Mouse (Mus musculus): ENCODE data around the gene Lingo4. TPM values are rescaled to one million over a fixed set of nuclear protein-coding genes. Genes with fewer than 3 reads are reported as not detected.

The Lingo4 gene
- polyA plus RNA-seq, 1 experiment from 2014 or later, result 0.32 TPM

DNA sequence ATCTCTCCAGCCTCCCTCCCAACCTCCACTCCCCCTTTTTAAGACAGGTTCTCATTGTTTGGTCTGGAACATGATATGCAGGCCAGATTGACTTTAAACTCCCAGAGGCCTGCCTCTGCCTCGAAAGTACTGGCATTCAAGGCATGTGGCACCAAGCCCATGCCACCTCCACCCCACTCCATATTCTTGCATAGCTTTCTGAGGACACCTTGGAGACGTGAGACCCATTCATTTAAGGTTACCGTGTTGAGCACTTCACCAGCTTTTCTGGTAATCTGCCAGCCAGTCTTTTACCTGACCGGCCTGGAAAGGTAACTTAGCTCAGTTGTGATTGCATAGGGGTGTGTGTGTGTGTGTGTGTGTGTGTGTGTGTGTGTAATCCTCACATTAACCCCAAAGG is 7.2 kb downstream of the Lingo4 start:
- peaks cover 2% of the 10 kb centered on the region; the same call in 1 of the 2 replicates for H3K4me1 ChIP-seq (replicated peaks; ENCODE audit: control insufficient read depth, insufficient read depth, low read length)
- no peaks in the 10 kb centered on the region; the same call in 1 of the 2 replicates for H3K27me3 ChIP-seq (ENCODE audit: control insufficient read depth, insufficient read depth, low read length)
- ATAC-seq (ENCODE audit: low FRiP score), result no peak
- H3K9me3 ChIP-seq (ENCODE audit: control insufficient read depth, low read length), result no peaks in the 10 kb centered on the region
- H3K9ac ChIP-seq (ENCODE audit: low read depth, low read length), result no peak overlapping the region
- no peaks in the 10 kb centered on the region for H3K36me3 ChIP-seq (ENCODE audit: control insufficient read depth, insufficient read depth, low read length)
- DNase-seq (ENCODE audit: low spot score), result no peak
- H3K4me2 ChIP-seq (replicated peaks; ENCODE audit: low read depth, low read length), result no peak overlapping the region
- no peak overlapping the region for H3K27ac ChIP-seq (ENCODE audit: low read depth, low read length)
- H3K4me3 ChIP-seq (ENCODE audit: low read depth, low read length), result no peak overlapping the region
- 76% methylated on average over 4 of the region's 4 CpGs for WGBS

DNA sequence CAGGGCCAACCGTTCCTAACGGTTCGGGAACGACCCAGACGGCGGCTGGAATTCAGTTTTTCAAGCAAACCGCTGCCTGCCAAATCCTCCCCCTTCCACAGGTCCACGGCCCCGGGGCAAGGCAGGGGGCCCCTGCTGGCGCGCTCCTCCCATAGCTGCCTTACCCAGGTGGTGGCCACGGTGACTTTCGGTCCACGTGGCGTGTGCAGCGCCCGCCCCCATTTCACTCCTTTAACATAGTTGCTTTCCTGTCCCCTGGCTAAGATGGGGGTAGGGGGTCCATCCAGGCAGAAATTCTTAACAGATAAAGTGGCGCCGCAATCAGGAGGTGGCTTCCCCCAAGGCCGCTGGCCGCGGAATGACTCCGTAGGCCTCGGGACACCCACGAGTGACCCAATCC is 14.2 kb downstream of the Lingo4 start:
- Histone ChIP-seq H3K4me2 (replicated peaks; ENCODE audit: low read depth, low read length) (peak overlapping the region; percentile 90), H3K4me1 (replicated peaks; ENCODE audit: control insufficient read depth, insufficient read depth, low read length) (0 out of 2 replicates have a peak, but pooled peaks cover 3% of the 10 kb centered on the region), H3K4me3 (ENCODE audit: low read depth, low read length) (peak overlapping the region; percentile 49), H3K36me3 (ENCODE audit: control insufficient read depth, insufficient read depth, low read length) (no peaks in the 10 kb centered on the region), H3K27ac (ENCODE audit: low read depth, low read length) (peak overlapping the region; percentile 52; the same call in 1 of the 2 replicates), H3K9me3 (ENCODE audit: control insufficient read depth, low read length) (no peaks in the 10 kb centered on the region), H3K9ac (ENCODE audit: low read depth, low read length) (peak overlapping the region; percentile 62), H3K27me3 (ENCODE audit: control insufficient read depth, insufficient read depth, low read length) (no peaks in the 10 kb centered on the region)
- ATAC-seq (ENCODE audit: low FRiP score), result peak; percentile 68
- no peak for DNase-seq (ENCODE audit: low spot score)
- WGBS, result 8% methylated on average over 22 of the region's 25 CpGs

DNA sequence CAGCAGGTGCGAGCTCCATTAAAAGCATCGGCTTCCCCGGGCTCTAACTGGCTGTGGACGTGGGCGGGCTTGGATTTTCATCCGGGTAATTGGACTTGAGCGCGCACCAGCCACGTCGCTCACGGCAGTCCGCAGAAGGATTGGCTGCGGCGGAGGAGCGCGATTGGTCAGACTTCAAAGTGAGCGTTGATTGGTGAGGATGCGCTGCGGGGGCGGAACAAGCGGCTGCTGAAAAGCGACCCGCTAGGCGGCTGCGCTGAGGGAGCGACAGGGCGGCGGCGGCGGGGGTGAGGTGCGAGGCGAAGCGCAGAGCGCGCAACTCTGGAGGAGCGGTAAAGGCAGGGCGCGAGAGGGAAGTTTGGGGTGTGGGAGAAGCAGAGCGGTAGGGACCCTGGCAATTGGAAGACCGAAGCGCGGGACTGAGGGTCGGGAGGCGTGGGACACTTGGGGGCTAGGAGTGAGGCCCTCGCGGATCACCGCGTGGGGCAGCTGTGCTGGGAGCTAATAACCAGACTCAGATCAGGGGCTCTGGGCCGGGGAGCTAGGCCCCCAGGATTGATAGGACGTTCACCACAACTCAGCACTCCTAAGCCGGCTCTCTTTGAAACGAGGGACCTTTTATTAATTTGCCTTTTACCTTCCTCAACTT is 14.8 kb downstream of the Lingo4 start, which contains the start of gene Tdrkh:
Gene Tdrkh, plus strand, starts transcription at position 243 of the 649 bp plus-strand sequence.
- 9% methylated on average over 52 of the region's 52 CpGs for WGBS
- H3K9me3 ChIP-seq (ENCODE audit: control insufficient read depth, low read length), result no peaks in the 10 kb centered on the region
- peak within 1 kb of the TSS; percentile 62 for H3K9ac ChIP-seq (ENCODE audit: low read depth, low read length)
- H3K4me2 ChIP-seq (replicated peaks; ENCODE audit: low read depth, low read length), result peak within 1 kb of the TSS; percentile 90
- H3K27ac ChIP-seq (ENCODE audit: low read depth, low read length), result peak within 1 kb of the TSS; percentile 52; the same call in 1 of the 2 replicates
- 0 out of 2 replicates have a peak, but pooled peaks cover 3% of the 10 kb centered on the region for H3K4me1 ChIP-seq (replicated peaks; ENCODE audit: control insufficient read depth, insufficient read depth, low read length)
- peak; percentile 98 for ATAC-seq (ENCODE audit: low FRiP score)
- H3K36me3 ChIP-seq (ENCODE audit: control insufficient read depth, insufficient read depth, low read length), result no peaks in the 10 kb centered on the region
- DNase-seq (ENCODE audit: low spot score), result peak; percentile 96
- H3K27me3 ChIP-seq (ENCODE audit: control insufficient read depth, insufficient read depth, low read length), result no peaks in the 10 kb centered on the region
- peak within 1 kb of the TSS; percentile 49 for H3K4me3 ChIP-seq (ENCODE audit: low read depth, low read length)

DNA sequence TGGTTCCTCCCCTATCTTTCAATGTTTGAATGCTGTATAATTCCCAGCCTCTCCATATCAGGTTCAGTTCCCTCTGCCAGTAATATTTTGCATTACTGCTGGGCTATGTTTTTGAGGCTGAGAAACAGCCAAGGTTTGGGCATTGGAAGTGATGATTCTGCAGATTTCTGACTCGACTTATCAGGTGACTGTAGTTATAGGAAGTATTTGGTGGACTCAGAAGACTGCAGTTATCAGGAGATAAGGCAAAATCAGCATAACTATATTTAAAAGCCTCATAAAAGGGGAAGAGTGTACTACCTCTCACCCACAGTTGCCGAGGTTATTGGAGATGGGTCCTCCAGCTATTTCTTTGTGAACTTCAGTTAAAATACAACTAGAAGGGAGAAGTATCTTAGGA is 32.7 kb downstream of the Lingo4 start:
- H3K9me3 ChIP-seq (ENCODE audit: control insufficient read depth, low read length), result no peaks in the 10 kb centered on the region
- H3K9ac ChIP-seq (ENCODE audit: low read depth, low read length), result no peak overlapping the region
- H3K4me2 ChIP-seq (replicated peaks; ENCODE audit: low read depth, low read length), result no peak overlapping the region
- ATAC-seq (ENCODE audit: low FRiP score) (no peak), DNase-seq (ENCODE audit: low spot score) (no peak)
- no peak overlapping the region for H3K27ac ChIP-seq (ENCODE audit: low read depth, low read length)
- 79% methylated on average over 2 of the region's 2 CpGs for WGBS
- no peaks in the 10 kb centered on the region for H3K36me3 ChIP-seq (ENCODE audit: control insufficient read depth, insufficient read depth, low read length)
- no peaks in the 10 kb centered on the region for H3K27me3 ChIP-seq (ENCODE audit: control insufficient read depth, insufficient read depth, low read length)
- no peak overlapping the region for H3K4me3 ChIP-seq (ENCODE audit: low read depth, low read length)
- H3K4me1 ChIP-seq (replicated peaks; ENCODE audit: control insufficient read depth, insufficient read depth, low read length), result no peaks in the 10 kb centered on the region

DNA sequence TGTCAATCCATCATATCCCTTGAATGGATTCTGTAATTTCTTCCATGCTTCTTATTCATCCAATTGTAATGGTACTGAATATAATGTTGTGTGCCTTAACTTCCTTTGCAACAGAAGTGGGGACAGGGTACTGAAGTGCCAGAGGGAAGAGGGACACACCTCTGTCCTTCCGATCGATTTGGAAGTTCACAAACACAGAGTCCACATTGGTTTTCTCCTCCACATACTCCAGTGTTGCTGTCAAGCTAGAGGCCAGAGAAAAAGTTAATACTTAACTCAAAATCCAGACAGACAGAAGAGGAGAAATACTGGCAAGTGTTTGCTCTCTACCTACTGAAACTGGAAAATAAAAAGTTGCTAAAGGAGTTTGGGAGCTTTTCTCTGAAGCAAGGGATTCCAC is 36.0 kb downstream of the Lingo4 start:
- no peak overlapping the region for H3K4me3 ChIP-seq (ENCODE audit: low read depth, low read length)
- H3K4me2 ChIP-seq (replicated peaks; ENCODE audit: low read depth, low read length), result no peak overlapping the region
- ATAC-seq (ENCODE audit: low FRiP score) (no peak), DNase-seq (ENCODE audit: low spot score) (no peak)
- no peaks in the 10 kb centered on the region for H3K9me3 ChIP-seq (ENCODE audit: control insufficient read depth, low read length)
- H3K4me1 ChIP-seq (replicated peaks; ENCODE audit: control insufficient read depth, insufficient read depth, low read length), result no peaks in the 10 kb centered on the region
- no peaks in the 10 kb centered on the region for H3K36me3 ChIP-seq (ENCODE audit: control insufficient read depth, insufficient read depth, low read length)
- no peak overlapping the region for H3K9ac ChIP-seq (ENCODE audit: low read depth, low read length)
- WGBS, result 91% methylated on average over 2 of the region's 2 CpGs
- H3K27ac ChIP-seq (ENCODE audit: low read depth, low read length), result no peak overlapping the region
- no peaks in the 10 kb centered on the region for H3K27me3 ChIP-seq (ENCODE audit: control insufficient read depth, insufficient read depth, low read length)

DNA sequence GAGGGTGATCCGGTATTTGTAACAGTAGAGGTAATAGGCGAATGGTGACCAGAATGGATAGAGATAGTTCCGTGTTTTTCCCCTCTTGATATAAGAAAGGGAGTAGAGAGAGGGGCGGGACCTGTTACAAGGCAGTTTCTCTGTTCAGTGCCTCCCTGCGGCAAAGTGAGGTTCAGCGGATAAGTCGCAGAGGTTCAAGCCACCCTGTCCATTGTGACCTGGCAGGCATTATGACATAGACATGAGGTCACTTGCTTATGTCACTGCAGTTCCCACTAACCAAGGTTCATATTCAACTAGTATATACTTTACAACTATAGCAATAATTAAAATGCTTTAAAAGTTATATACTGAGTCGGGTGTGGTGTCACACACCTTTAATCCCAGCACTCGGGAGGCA is 38.1 kb downstream of the Lingo4 start:
- Histone ChIP-seq H3K9me3 (ENCODE audit: control insufficient read depth, low read length) (no peaks in the 10 kb centered on the region), H3K36me3 (ENCODE audit: control insufficient read depth, insufficient read depth, low read length) (no peaks in the 10 kb centered on the region), H3K4me3 (ENCODE audit: low read depth, low read length) (no peak overlapping the region), H3K9ac (ENCODE audit: low read depth, low read length) (no peak overlapping the region), H3K4me1 (replicated peaks; ENCODE audit: control insufficient read depth, insufficient read depth, low read length) (no peaks in the 10 kb centered on the region), H3K27me3 (ENCODE audit: control insufficient read depth, insufficient read depth, low read length) (no peaks in the 10 kb centered on the region), H3K27ac (ENCODE audit: low read depth, low read length) (no peak overlapping the region), H3K4me2 (replicated peaks; ENCODE audit: low read depth, low read length) (no peak overlapping the region)
- 87% methylated on average over 9 of the region's 9 CpGs for WGBS
- ATAC-seq (ENCODE audit: low FRiP score) (no peak), DNase-seq (ENCODE audit: low spot score) (no peak)

DNA sequence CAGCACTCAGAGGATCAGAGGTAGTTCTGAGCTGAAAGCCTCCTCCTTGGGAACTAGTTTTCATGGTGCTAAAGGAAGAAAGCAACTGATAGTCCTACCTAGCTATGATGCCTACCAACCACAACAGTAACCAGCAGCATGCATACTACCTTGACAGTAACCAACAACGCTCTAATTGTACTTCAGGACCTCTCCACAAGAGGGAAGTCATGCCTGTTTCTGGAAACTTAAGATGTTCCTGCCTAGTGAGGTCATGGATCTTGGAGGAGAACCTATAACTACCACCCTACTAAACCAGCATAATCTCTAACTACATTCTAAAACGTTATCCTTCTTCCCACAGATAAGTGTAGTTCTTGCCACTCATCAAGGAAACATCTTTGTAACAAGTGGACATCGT is 42.9 kb downstream of the Lingo4 start:
- H3K9ac ChIP-seq (ENCODE audit: low read depth, low read length), result no peak overlapping the region
- no peak overlapping the region for H3K4me3 ChIP-seq (ENCODE audit: low read depth, low read length)
- H3K27me3 ChIP-seq (ENCODE audit: control insufficient read depth, insufficient read depth, low read length), result no peaks in the 10 kb centered on the region
- ATAC-seq (ENCODE audit: low FRiP score) (no peak), DNase-seq (ENCODE audit: low spot score) (no peak)
- H3K36me3 ChIP-seq (ENCODE audit: control insufficient read depth, insufficient read depth, low read length), result no peaks in the 10 kb centered on the region
- H3K9me3 ChIP-seq (ENCODE audit: control insufficient read depth, low read length), result no peaks in the 10 kb centered on the region
- H3K4me1 ChIP-seq (replicated peaks; ENCODE audit: control insufficient read depth, insufficient read depth, low read length), result peaks cover 2% of the 10 kb centered on the region; the same call in 1 of the 2 replicates
- H3K4me2 ChIP-seq (replicated peaks; ENCODE audit: low read depth, low read length), result no peak overlapping the region
- WGBS, result 44% methylated on average over 3 of the region's 3 CpGs
- H3K27ac ChIP-seq (ENCODE audit: low read depth, low read length), result no peak overlapping the region

DNA sequence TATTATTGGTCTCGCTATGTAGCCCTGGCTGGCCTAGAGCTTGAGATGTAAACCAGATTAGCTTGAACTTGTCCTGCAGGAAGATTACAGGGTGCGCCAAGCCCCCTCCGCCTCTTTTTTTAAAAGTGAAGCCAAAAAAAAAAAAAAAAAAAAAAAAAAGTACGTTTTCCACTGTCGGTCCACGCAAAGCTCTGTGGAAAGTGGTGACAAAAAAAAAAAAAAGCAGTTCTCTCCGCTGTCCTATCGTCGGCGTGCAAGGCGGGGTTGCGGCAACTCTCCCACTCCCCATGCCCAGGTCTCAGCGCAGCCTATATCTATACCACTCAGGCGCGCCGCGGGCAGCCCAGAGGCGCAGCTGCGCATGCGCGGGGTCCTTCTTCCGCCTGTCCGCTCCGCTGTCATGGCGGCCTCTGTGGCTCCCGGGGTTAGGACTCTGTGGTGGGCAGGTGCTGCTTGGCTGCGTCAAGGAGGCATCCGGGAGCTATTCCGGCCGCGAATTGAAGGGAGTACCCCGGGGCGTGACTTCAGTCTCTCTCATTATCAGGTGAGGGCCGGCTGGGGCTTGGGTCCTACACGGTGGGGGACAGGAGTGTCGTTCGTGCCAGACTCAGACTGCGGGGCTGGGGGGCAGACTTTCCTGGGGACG is 44.8 kb downstream of the Lingo4 start, which contains the start of gene Mrpl9:
Gene Mrpl9, plus strand, starts transcription at position 368 of the 646 bp plus-strand sequence.
- H3K4me1 ChIP-seq (replicated peaks; ENCODE audit: control insufficient read depth, insufficient read depth, low read length), result peaks cover 2% of the 10 kb centered on the region; the same call in 1 of the 2 replicates
- peak within 1 kb of the TSS; percentile 86 for H3K9ac ChIP-seq (ENCODE audit: low read depth, low read length)
- H3K27ac ChIP-seq (ENCODE audit: low read depth, low read length), result peak within 1 kb of the TSS; percentile 55; the same call in 1 of the 2 replicates
- no peaks in the 10 kb centered on the region for H3K9me3 ChIP-seq (ENCODE audit: control insufficient read depth, low read length)
- H3K4me2 ChIP-seq (replicated peaks; ENCODE audit: low read depth, low read length), result peak within 1 kb of the TSS; percentile 46
- no peaks in the 10 kb centered on the region for H3K27me3 ChIP-seq (ENCODE audit: control insufficient read depth, insufficient read depth, low read length)
- DNase-seq (ENCODE audit: low spot score), result peak; percentile 98
- peak within 1 kb of the TSS; percentile 74 for H3K4me3 ChIP-seq (ENCODE audit: low read depth, low read length)
- WGBS, result 1% methylated on average over 39 of the region's 39 CpGs
- peak; percentile 98 for ATAC-seq (ENCODE audit: low FRiP score)
- H3K36me3 ChIP-seq (ENCODE audit: control insufficient read depth, insufficient read depth, low read length), result peaks cover 7% of the 10 kb centered on the region

All from hindbrain, embryonic 11.5 days (tissue).